Mouse (Mus musculus): Measurements from ENCODE around the gene Ttll8.

Gene Ttll8

DNA sequence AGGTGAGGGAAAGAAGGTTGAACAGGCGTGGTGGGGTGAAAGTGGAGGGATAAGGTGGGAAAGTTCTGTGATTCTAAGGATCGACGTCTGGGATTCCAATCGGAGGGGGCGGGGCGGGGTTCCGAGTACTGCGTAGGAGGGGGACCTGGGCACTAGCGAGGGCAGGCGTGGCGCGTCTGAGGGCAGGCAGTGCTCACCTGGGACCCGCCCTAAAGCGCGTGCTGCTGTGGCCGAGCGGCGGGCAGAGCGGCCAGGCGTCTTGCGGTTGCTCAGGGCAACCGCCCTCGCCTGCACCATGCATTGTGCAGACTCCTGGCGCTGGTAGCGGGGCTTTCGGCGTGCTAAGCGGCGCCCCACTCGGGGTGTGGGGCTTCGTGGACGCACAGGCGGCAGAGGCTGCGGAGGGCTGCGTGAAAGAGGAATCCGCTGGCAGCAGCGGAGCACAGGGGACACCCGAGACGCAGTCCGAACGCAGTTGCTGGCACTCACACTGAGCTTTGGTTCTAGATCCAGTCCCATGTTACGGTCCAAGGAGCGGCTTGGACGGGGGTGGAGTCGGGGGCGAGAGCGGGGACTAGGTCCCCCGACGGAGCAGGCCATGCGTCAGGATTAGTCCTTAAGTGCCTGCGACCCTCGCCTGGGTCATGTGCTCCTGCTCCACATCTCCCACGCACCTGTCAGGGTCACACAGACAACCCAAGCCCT, at the start of gene Ttll8:
Ttll8 (minus strand) TSS at position 51 of the 705 bp plus-strand sequence.
- peak; percentile 45 for DNase-seq (ENCODE audit: low spot score)

DNA sequence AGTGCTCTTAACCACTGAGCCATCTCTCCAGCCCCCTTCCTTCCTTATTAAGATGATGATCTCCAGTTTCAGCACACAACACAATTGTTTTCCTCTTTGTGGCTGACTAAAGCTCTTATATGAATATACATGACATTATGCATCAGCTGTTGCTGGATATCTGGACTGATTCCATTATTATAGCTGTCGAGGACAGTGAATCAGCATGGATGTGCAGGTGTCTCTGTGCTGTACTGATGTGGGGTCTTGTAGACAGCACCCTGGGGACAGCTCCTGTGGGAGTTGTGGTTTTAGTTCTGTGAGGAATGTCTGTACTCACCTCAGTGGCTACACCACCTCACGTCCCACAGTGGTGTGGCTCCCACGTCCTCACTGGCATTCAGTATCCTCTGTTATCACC, 47.0 kb upstream of the Ttll8 start:
- DNase-seq (ENCODE audit: low spot score) = no peak

DNA sequence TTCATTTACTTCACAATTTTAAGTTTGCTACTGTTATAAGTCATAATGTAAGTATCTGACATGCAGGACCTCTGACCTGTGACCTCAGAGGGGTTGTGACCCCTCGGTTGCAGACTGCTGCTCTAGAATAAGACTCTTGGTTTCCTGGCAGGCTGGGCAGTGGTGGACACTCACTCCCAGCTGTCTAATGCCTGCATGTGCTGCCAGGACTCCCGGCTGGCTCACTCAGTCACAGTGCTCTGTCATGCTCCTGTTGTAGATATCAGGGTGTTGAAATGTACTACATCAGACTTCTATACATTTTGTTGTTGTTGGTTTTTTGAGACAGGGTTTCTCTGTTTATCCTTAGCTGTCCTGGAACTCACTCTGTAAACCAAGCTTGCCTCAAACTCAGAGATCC, 46.1 kb upstream of the Ttll8 start:
- no peak for DNase-seq (ENCODE audit: low spot score)

DNA sequence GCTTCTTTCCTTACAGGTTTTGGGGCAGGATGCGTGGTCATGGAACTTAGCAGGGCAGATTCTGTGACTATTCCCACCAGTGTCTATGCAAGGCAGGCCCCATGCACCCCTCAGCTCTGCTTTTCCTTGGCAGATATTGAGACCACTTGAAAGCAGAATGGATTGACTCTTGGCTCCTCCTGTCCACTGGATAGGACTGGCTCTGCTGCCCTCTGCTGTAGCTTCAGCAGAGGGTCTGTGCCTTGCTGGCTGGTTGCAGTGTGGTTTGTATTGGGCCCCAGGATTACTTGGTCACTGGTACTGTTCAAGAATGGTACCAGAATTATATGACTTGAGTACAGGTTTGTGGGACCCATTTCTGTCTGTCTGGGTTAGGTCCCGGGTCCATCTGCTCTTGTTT, 44.9 kb upstream of the Ttll8 start:
- DNase-seq (ENCODE audit: low spot score) = peak; percentile 44

DNA sequence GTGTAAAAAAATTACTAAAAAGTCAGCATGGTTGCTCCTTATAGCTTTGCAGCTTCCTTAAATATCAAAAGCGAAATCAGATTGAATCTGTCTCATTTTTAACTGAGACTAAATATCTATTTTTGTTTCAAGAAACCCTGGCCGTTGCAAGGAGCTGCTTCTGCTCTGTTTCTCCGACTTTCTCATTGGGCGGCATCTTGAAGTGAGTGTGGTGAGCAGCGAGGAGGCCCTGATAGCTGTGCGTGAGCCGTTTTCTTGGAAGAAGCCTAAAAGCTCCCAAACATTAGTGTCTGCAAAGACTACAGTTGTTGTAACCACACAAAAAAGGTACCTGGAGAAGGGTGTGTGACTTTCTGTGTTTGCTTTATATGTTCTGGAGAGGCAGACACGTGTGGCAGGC, 44.4 kb upstream of the Ttll8 start:
- DNase-seq (ENCODE audit: low spot score) = no peak

DNA sequence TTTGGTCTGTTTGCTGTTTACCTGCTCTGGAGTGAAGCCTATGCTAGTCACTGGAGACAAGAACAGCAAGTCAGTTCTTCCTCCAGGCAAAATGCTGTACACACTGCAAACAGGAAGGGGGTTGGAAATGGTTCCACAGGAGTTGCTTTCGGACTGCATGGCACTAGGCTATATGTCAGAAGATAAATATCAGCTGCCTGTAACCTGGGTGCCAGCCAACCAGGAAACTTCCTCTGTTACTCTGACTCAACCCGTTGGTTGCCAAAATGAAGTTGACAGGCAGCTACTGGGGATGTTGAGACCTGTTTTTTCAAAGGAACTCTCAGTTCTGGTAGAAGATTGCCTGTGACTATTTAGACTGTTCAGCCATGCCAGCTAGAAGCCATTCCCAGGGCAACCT, 35.0 kb upstream of the Ttll8 start:
- no peak for DNase-seq (ENCODE audit: low spot score)

DNA sequence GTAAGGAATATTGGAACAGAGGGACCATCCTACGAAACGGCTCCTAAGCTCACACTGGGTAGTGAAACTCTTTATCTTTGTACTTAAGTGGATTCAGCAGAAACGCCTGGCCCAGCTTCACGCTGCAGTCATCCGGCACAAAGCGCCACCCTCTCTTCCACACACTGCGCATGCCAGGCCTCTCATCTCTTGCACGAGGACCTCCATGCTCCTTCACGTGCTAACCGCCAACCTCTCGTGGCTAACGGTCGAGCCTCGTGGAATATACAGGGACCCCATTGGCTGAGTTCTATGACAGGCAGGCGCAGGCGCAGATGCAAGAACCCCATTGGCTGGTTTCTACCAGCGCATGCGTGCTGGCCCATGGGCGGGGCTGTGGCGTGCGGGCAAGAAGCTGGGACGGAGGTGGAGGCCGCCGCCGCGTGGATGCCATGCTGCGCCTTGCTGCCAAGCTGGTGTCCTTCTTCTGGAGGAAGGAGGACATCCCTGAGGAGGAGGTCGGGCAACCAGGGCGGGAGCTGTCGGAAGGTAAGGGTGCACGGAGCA, 28.4 kb upstream of the Ttll8 start, which contains the start of gene Mov10l1:
Mov10l1 (plus strand) TSS at position 376 of the 546 bp plus-strand sequence.
- DNase-seq (ENCODE audit: low spot score) = no peak

DNA sequence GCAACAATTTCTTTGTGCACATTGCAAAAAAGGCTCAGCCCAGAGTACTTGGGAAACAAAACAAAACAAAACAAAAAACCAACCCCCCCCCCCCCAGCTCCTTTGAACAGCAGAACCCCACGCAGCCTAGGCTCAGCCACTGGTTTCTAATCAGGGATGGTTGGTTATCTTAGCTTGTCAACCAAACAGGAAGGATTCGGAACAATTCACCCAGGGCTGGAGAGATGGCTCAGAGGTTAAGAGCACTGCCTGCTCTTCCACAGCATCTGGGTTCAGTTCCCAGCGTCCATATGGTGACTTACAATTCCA, 24.9 kb upstream of the Ttll8 start:
- DNase-seq (ENCODE audit: low spot score) = no peak

DNA sequence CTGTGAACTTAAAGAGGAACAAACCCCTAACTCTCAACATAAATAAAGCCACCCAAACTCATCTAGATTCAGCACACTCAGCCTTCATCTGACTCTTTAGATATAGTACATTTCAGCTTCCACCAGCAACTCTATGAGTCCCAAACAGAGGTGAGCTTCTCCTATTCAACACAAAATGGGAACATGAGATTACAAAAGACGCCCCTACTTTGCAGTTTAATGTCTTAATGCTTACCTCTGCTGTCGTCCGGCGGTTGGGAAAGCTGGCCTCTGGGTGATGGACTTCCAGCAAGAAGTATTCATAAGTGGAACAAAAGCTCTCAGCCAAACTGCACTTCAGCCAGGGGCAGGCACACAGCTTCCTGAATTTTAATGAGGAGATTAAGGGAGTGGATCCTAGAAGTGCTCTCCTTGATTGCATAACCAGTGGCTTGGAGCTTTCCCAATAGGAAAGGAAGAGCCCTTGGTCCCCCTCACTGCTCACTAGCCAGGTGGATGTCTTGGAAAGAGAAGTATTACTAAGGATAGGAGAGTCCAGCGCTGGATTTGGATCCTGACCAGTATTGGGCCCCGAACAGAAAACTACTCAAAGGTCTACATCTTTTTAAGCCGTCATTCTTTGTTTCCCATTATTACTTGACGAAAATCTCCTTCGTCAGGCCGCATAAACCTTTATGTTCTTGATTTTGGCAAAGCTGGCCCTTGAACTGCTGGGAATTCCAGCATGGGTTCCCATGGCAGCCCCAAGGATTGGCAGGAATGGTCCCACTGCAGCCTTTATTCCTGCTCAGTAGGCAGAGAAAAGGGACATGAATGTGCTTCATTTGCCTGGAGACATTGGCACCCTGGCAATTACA, 24.3 kb upstream of the Ttll8 start, which contains the start of gene Mlc1:
Mlc1 (minus strand) TSS at position 727 of the 857 bp plus-strand sequence.
- DNase-seq (ENCODE audit: low spot score) = peak; percentile 50

DNA sequence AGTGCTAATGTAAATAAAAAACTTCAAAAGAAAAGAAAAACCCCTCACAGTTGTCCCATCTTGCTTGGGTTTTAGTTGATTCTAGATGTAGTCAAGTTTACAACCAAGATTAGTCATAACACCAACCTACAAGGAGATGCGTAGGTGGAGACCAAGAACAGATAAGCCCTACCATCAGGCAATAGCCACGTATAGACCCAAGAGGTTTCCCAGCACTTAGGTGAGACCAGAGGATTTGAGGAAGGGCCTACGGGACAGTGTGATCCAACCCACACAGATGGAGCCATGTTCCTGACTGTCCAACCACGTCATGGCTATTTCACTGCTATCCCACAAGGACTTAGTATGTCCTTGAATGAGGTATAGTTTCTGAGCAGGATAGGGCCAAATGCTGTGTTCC, 18.1 kb upstream of the Ttll8 start:
- no peak for DNase-seq (ENCODE audit: low spot score)

DNA sequence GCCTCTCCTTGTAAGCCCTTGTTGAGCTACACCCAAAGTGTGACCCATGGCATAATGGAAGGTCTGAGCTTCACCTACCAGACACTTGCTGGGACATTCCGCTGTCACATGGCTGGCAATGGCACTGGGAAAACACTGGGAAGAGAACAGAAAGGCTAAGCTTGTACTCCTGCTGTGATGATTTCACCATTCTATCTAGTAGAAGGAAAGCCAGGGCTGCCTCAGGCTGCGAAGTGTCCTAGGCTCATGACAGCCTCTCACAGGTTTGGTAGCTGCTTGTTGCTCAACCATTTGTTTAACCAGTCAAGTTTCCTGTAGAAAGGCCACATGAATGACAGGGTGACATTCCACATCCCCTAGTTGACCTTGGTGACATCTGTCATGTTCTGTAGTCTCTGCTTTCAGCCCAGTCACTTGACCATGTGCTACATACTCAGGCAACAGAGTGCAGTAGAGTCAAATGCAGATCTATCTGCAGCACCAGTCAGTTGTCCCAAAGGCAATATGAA, 9.9 kb upstream of the Ttll8 start:
- DNase-seq (ENCODE audit: low spot score) = no peak

DNA sequence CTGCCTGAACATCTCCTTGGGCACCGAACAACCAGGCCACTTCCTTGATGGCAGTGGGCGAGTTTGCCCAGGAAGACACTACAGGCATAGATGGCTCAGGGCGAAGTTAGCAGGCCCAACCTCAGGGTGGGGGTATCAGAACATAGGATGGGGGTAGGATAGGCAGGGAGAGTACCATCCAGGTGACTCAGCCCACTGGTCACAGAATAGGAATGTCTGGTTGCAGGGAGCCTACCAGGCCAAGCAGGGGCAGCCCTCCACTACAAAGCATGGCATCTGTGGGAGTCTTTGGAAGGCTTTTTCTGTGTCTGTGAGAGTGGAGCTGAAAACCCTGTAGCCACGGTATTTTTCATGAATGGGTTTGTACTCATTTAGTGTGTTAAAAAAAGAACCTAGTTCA, 3.3 kb upstream of the Ttll8 start:
- no peak for DNase-seq (ENCODE audit: low spot score)

DNA sequence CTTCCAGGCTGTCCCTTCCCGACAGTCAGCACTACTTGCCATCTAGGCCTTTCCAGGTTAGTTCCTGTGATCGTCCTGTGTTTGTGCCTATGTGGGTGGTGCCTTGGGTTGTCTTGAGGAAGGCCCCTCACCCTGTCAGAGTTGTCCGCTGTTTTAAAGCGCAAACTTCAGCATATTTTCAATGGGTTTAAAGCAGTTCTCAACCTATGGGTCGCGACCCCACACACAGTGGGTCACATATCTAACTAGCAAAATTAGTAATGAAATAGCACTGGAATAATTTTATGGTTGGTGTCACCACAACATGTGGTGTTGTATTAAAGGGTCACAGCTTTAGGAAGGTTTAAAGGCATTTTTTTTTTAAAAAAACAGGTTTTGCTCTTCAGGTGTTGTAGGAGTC, 1.1 kb upstream of the Ttll8 start:
- DNase-seq (ENCODE audit: low spot score) = no peak

DNA sequence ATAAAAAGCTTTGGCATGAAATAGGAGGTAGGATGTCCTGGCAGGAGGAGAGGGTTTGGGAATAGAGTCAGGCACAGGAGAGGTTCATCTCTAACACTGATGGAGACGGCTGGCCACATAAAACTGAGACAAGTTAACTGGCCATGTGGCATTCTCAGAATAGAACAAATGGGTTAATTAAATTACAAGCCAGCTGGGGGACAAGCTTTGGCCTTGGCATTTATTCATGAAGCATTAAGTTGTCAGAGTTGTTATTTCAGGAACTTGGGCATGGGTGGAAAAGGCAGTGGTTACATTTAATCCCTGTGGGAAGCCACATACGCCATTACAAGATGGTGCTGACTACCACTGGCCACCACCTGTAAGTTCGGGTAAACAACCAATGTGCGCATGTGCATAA, 3.0 kb downstream of the Ttll8 start:
- DNase-seq (ENCODE audit: low spot score) = no peak

DNA sequence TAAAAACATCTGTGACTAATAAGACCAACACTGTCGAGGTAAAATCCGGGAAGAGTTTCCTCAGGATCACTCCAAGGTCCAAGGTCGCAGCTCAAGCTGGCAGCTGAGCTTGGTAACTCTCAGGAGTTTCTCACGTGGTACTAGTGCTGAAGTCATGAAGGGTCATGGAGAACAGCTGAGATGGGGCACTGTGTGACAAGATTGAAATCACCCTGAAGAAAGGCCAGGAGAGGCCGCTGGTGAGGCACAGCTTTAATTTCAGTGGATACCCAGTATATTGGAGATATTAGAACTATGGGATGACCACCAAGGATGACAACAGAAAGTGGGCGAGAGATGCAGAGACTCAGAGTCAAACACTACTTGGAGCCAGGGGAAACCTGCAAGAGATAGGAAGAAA, 7.4 kb downstream of the Ttll8 start:
- DNase-seq (ENCODE audit: low spot score) = peak; percentile 30

DNA sequence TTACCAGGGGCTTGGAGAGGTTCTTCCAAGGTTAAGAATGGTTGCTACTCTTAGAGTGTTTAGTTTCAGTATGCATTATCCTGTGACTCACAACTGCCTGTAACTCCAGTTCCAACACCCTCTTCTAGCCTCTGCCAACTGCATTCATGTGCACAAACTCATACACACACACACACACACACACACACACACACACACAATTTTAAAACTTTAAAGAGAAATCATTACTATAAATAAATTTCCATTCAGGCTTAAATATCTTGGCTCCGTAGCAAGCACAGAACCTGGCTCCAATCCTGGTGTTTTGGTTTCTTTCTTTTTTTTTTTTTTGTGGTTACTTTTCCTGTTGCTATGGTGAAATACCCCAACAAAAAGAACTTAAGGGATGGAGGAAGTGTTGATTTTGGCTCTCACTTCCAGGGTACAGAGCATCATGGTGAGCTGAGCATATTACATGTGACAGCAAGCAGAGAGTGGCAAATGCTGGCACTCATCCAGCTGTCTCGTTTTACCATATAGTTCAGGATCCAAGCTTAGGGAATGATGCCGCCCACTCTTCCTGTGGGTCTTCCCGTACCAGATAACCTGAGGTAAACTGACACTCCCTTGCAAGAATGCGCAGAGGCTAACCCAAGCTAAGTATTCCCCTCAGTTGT, 10.2 kb downstream of the Ttll8 start:
- DNase-seq (ENCODE audit: low spot score) = no peak

DNA sequence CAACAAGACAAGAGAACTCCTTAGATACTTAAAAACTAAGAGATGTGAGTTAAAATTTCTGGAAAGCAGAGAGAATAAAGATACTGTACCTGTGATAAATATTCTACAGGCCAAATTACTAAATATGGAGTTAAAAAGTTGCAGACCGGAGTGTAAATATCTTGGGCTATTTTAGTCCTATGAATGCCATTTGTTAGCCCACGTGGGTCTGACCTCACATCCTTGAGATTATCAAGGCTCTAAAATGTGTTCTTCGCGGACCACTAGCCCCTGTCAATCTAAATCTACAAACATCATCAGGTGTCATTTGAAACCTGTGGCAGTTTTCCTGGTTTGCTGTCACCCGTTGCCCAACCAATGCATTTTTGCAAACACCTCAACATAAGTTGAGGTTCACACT, 11.4 kb downstream of the Ttll8 start:
- DNase-seq (ENCODE audit: low spot score) = no peak

DNA sequence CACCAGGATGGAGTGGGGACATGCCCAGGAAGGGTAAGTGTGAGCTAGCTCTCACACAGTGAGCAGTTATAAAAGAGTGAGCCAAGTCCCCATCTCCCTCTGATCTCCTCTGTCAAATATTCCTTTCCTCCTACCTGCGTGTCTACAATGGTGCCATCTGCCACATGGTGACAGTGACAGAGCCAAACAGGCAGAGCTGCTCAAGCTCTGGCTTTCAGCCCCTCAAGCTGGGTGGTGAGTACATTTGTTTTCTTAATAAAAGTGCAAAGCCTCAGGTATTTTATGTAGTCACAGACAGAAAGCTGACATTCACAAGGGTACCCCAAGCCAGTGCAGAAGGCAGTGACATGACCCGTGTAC, 16.9 kb downstream of the Ttll8 start:
- DNase-seq (ENCODE audit: low spot score) = no peak

DNA sequence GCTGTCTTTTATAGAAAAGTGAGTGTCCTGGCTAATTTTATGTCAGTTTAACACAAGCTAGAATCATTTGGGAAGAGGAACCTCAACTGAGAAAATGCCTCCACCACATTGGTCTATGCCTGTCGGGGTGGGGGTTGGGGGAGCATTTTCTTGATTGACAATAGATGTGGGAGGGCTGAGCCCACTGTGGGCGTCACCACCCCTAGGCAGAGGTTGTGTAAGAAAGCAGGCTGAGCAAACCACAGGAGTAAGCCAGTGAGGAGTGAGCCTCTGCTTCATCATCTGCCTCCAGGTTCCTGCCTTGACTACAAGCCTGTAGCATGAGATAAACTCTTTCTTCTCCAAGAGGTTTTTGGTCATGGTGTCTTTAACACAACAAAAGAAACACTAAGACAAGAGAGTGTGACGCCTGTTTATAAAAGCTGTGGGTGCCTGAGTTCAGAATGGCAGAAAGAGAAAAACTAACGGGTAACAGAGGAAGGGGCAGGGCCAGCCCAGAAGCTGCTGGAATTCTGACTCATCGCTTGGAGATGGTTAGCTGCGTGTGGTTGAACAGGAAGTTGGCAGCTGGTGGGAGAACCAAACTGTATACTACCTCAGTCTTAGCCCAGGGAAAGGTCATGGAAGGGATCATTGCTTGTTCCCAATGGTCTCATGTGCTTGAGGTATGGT, 17.5 kb downstream of the Ttll8 start:
- no peak for DNase-seq (ENCODE audit: low spot score)

DNA sequence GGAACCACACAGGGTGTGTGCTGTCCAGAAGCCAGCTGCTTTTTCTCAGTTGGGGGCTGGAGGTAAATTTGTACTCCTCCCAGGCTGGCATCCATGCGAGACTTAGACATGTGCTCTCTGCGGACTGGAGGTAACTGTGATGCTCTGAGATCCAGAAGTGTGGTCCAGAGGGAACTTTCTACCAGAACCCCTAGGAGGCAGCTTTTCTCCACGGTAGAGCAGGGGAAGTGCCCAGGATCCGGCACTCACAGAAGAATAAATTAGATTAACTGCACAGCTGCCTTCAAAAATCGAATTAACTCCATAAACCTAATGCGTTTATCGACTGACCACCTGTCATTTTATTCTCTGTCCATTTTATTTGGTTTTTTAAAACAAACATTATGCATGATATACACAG, 20.1 kb downstream of the Ttll8 start:
- no peak for DNase-seq (ENCODE audit: low spot score)

DNA sequence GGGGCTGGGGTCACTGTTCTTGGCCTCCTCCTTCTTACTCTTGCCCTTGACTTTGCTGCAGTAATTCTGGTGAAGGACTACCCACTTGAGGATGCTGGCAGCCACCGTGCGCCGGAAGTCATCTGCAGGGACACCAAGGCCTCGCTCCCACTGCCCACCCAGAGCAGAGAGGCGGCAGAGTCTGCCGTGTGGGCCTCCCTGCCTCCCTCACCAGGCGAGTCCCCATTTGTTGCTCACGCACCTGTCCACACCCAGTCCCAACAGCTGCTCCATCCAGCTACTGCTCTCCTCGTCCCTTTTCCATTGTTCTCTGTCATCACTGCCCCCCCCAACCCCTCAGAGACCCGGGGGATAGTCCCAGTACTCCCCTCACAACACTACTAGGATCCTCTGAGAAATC, 21.6 kb downstream of the Ttll8 start:
- DNase-seq (ENCODE audit: low spot score) = no peak

DNA sequence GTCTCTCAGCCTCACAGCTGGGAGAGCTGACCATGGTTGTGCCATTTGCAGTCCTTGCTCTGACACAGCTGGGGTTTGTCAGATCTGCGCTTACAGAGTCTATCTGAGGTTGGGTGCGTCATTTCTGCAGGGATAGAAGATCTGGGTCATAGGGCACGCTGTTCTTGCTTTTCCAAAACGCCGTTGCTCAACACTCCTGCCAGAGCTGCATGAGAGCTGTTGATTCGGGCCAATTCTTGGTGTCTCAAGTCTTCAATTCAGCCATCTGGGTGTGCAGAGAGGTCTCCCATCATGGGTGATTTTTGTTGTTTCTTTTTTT, 32.3 kb downstream of the Ttll8 start:
- DNase-seq (ENCODE audit: low spot score) = no peak
